8 mouse cellular contexts compared by ENCODE assay signal in the genomic region with DNA sequence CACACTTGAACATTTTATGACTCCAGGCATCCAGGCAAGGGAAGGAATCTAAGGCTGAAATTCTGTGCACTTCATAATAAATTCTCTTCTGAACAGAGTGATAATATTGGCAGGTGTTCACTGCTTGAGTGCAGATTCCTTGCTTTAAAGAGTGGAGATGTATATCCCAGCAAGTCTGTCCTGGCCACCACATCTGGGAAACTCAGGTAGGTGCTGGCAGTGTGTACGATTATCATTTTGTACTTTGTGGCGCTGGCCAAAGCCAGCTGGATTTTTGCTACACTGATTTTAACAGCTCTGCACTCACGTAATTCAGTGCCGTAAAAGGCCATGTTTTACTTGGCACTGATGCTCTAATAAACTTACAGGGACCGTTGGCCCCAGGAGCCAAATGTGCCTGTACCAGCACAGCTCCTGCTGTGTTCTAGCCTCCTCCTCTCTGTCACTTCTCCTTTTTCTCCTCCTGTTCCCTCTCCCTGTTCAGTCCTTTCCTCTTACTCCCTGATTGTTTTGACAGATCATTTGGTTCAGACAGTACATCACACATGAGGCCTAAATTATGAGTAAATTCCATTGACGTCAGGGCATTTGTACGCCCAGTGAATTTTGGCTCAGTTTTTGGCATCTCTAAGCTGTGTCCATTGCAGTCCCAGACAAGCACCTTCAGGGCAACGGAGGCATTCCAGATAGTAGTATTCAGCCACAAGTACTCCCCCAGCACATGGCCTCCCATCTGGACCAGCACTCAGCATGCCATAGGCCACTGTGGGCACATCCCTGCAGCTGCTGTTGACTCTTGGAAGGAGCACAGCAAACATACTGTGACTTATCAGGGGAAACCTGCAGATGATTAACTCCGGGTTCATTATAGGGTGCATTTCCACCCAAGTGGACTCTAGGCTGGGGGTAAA. TPM values are rescaled to one million over a fixed set of nuclear protein-coding genes. Genes with fewer than 3 reads are reported as not detected.
DNase-seq lines count a peak whose midpoint lies in the region; ATAC-seq and TF ChIP-seq lines count a peak whose summit lies in the region.

No protein-coding gene starts in this region.

- DNase-seq in gastrocnemius, adult 2 months, result peak; percentile 22
- DNase-seq in gastrocnemius, postnatal 36 days, result no peak
- DNase-seq in brain, adult 2 months (ENCODE audit: low read depth, low spot score), result peak; percentile 69
- peak; percentile 76 for DNase-seq in kidney, adult 2 months
- DNase-seq in lung, postnatal 0 days (ENCODE audit: low spot score), result peak; percentile 53
- no peak for DNase-seq in layer of hippocampus, postnatal 10 days (ENCODE audit: low spot score in 2 of 2)
- no peak for DNase-seq in thymus, postnatal 36 days
- DNase-seq in midbrain, embryonic 10.5 days (ENCODE audit: low spot score), result no peak

- H3K36me3 ChIP-seq in kidney, adult 2 months (ENCODE audit: control insufficient read depth, insufficient read depth, low read length), result no peaks in the 10 kb centered on the region
- H3K36me3 ChIP-seq in lung, postnatal 0 days (ENCODE audit: insufficient read depth, low read length), result no peaks in the 10 kb centered on the region
- H3K36me3 ChIP-seq in midbrain, embryonic 10.5 days, result no peaks in the 10 kb centered on the region

- H3K27ac ChIP-seq in gastrocnemius, adult 2 months, result peak overlapping the region; percentile 81
- peak overlapping the region; percentile 47 for H3K27ac ChIP-seq in kidney, adult 2 months (ENCODE audit: insufficient read depth, low read depth, low read length)
- no peak overlapping the region for H3K27ac ChIP-seq in lung, postnatal 0 days (ENCODE audit: low read length)
- no peak overlapping the region for H3K27ac ChIP-seq in midbrain, embryonic 10.5 days (replicated peaks)

- no peak for TF ChIP-seq CTCF in gastrocnemius, adult 2 months (IDR thresholded peaks at IDR 0.05)
- no peak for TF ChIP-seq CTCF in kidney, adult 2 months (conservative IDR thresholded peaks at IDR 0.05; ENCODE audit: insufficient read depth, insufficient read length, low read depth, low read length)
- no peak for TF ChIP-seq CTCF in lung, postnatal 0 days (IDR thresholded peaks at IDR 0.05)

- H3K4me3 ChIP-seq in gastrocnemius, adult 2 months, result no peak overlapping the region
- H3K4me3 ChIP-seq in kidney, adult 2 months (ENCODE audit: insufficient read depth, low read depth, low read length), result no peak overlapping the region
- no peak overlapping the region for H3K4me3 ChIP-seq in lung, postnatal 0 days (ENCODE audit: low read depth, low read length)
- no peak overlapping the region for H3K4me3 ChIP-seq in midbrain, embryonic 10.5 days

- no peak for TF ChIP-seq POLR2A in kidney, adult 2 months (IDR thresholded peaks at IDR 0.05; ENCODE audit: low read depth, low read length)

- TF ChIP-seq EP300 in lung, postnatal 0 days (IDR thresholded peaks at IDR 0.05), result peak; percentile 57

- intact Hi-C loops in gastrocnemius, adult 2 months (cut with DNase I), result loop anchor here (5.0 kb wide), 2 partner anchors 45 to 90 kb away; a partner anchor contains a TSS
- intact Hi-C loops in gastrocnemius, postnatal 36 days (cut with DNase I), result no loop called here

- whole genome bisulfite sequencing in kidney, adult 2 months, result 22% methylated on average over 9 of the region's 9 CpGs
- 44% methylated on average over 9 of the region's 9 CpGs for WGBS in lung, postnatal 0 days
- WGBS in midbrain, embryonic 10.5 days, result 85% methylated on average over 9 of the region's 9 CpGs

- ATAC-seq in lung, postnatal 0 days, result peak; percentile 92

- no peak overlapping the region for H3K4me2 ChIP-seq in lung, postnatal 0 days (replicated peaks; ENCODE audit: low read depth, low read length)

- H3K4me1 ChIP-seq in kidney, adult 2 months (ENCODE audit: control insufficient read depth, insufficient read depth, low read length), result peaks cover 17% of the 10 kb centered on the region; the same call in 1 of the 2 replicates
- peaks cover 6% of the 10 kb centered on the region; the same call in 1 of the 2 replicates for H3K4me1 ChIP-seq in lung, postnatal 0 days (ENCODE audit: insufficient read depth, low read depth, low read length)
- peaks cover 8% of the 10 kb centered on the region for H3K4me1 ChIP-seq in midbrain, embryonic 10.5 days

- no peaks in the 10 kb centered on the region for H3K9me3 ChIP-seq in lung, postnatal 0 days (ENCODE audit: low read length)
- H3K9me3 ChIP-seq in midbrain, embryonic 10.5 days (replicated peaks), result no peaks in the 10 kb centered on the region

- H3K9ac ChIP-seq in lung, postnatal 0 days (replicated peaks; ENCODE audit: low read depth), result no peak overlapping the region

- H3K27me3 ChIP-seq in kidney, adult 2 months (replicated peaks; ENCODE audit: control insufficient read depth, insufficient read depth, low read length), result no peaks in the 10 kb centered on the region
- no peaks in the 10 kb centered on the region for H3K27me3 ChIP-seq in lung, postnatal 0 days (replicated peaks; ENCODE audit: insufficient read depth, low read length)
- H3K27me3 ChIP-seq in midbrain, embryonic 10.5 days (ENCODE audit: low read depth, poor library complexity, severe bottlenecking), result no peaks in the 10 kb centered on the region

RNA-seq across cellular contexts. Expression of a gene that starts 46.9 kb away (rescaled TPM):
- 10 to 100 TPM; 95.8 to 100.0 TPM for total RNA-seq in gastrocnemius, adult 2 months (2021)
- 10 to 100 TPM; 83.4 to 89.1 TPM for total RNA-seq in gastrocnemius, postnatal 36 days (2021)
- 88.7 and 115 TPM in 2 replicates for polyA plus RNA-seq in kidney, adult 2 months (2012; rRNA removed)
- 243 and 245 TPM in 2 replicates for polyA plus RNA-seq in lung, postnatal 0 days (2015; fragmentation: Nextera tagmentation; extraction: Ambion mirVana)
- 100 to 1,000 TPM; 142 to 143 TPM for total RNA-seq in layer of hippocampus, postnatal 10 days (2021)
- polyA plus RNA-seq in midbrain, embryonic 10.5 days (2016; fragmentation: Nextera tagmentation; extraction: Ambion mirVana), result 507 and 521 TPM in 2 replicates

Comparison
In these comparisons a context has a peak if more than half of its experiments do, and no peak if none do; other contexts are left out.
1. DNase-seq: peak in gastrocnemius, adult 2 months (single experiment), brain, adult 2 months (single experiment), kidney, adult 2 months (single experiment) and lung, postnatal 0 days (single experiment); none in gastrocnemius, postnatal 36 days (0 of 2), layer of hippocampus, postnatal 10 days (0 of 2), thymus, postnatal 36 days (0 of 2) and midbrain, embryonic 10.5 days (single experiment).
2. H3K27ac ChIP-seq: peak in gastrocnemius, adult 2 months (single experiment) and kidney, adult 2 months (single experiment); none in lung, postnatal 0 days (single experiment) and midbrain, embryonic 10.5 days (single experiment).